Mouse (Mus musculus): ENCODE results near the gene Shmt2.

Shmt2 gene

GRCm38 (mm10) chr10:127476541-127476940 is 45.7 kb downstream of the Shmt2 start:
- DNase-seq (ENCODE audit: low read depth, low spot score) = no peak

DNA sequence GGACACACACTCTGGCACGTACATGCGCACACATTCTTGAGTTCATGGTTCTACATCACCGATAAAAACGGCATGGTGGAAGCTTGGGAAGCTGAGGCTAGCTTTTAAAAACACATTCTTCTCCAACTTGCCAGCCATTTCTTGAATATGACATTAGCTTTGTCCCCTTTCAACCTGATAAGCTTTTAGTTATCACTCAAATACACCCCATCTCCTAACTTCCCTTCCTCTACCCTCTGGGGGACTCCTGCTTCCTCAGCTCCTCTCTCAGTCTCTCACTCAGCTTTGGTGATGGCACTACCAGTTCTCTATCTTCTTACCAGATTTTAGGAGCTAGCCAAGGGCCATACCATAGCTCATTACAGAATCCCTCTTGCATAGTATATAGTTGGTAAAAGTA is 47.1 kb downstream of the Shmt2 start:
- no peak for DNase-seq (ENCODE audit: low read depth, low spot score)

DNA sequence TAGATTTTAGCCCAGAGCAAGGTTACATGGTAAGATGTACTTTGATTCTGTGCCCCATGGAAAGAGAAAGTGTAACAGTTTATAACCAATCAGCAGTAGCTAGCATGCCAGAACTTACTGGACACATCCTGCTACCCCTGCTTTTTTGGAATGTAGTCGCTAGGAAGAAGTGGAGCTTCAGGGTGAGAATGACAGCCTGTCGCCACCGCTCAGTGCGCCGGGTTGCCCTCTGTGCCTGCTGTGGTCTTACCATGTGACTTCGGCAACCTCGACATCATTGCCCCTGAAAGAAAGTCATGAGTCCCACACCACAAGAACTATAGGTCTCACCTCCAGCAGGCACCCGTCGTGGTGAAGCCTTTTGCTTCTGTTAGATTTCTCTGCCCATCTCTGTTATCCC is 49.5 kb downstream of the Shmt2 start:
- no peak for DNase-seq (ENCODE audit: low read depth, low spot score)

GRCm38 (mm10) chr10:127471281-127471988 is 50.8 kb downstream of the Shmt2 start:
- no peak for DNase-seq (ENCODE audit: low read depth, low spot score)

Measured in embryo, embryonic 11.5 days (tissue).